Mouse (Mus musculus): ENCODE results near the gene Tuba3a.

The Tuba3a gene

DNA sequence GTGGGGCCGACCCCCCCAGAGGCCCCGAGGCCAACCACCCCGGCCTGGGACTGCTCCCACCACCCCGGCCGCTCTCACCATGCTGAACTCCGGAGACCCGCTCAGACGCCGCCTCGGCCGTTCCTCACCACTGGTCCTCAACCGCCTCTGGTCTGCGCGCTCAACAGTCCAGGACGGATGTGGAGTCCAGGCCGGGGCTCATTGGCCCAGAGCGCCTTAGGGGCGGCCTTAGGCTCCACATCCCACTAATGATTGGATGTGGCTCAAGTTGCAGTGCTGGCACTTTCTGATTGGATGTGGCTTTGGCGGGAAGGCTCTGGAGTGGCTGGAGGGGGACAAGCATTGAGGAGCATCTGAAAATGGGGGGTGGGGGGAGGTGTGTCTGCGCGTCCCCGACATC lies at the start of gene Tuba3a:
Gene Tuba3a (minus strand): TSS at position 153 of the 400 bp plus-strand sequence.
- no peak for DNase-seq

DNA sequence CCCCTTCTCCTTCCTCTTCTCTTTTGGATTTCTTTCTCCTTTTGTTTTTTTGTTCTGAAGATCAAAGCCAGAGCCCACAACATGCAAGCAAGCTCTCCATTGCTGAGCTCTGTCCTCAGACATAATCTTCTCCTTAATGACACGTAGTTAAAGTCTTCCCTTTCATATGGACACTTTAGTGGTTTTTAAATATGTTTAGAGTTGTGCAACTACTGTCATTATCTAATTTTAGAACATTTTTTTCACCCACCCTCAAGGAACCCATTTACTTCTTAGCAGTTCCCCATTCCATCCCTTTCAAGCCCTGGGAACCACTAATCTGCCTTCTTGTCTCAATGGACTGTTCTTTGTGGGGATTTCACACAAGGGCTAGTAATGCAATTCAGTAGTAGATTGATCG lies 48.5 kb upstream of the Tuba3a start:
- no peak for DNase-seq

DNA sequence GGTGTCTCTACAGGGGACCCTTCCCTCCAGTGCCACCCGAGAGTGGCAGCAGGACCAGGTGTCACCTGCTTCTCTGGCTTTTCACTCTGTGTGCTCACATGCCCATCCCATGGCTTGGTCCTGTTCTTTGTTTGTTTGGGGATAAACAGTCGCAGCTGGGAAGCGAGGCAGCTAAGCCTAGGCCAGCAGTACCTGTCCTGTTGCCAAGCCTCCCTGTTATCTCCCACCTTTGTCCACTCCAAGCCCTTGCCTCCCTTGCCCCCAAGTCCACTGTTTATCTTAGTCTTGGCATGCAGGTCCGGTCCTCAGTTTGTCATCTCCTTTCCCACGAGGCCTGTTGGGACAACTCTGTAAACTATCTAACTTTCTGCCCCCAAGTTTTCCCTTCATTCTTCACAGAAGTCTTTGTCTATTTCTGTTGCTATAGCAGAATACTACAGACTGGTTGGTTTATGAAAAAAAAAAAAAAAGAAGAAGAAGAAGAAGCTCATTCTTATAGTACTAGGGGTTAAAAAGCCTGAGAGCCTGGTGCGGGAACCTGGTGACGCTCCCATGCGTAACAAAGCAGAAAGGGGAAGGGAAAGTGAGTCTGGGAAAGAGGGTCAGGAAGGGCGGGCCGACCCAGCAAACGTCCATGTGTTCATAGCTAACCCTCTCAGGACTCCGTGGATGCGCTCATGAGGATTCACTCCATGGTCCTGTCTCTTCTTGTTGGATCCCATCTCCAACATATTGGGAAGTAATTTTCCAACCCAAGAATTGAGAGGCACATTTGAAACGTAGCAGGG lies 47.5 kb upstream of the Tuba3a start:
- DNase-seq = no peak

DNA sequence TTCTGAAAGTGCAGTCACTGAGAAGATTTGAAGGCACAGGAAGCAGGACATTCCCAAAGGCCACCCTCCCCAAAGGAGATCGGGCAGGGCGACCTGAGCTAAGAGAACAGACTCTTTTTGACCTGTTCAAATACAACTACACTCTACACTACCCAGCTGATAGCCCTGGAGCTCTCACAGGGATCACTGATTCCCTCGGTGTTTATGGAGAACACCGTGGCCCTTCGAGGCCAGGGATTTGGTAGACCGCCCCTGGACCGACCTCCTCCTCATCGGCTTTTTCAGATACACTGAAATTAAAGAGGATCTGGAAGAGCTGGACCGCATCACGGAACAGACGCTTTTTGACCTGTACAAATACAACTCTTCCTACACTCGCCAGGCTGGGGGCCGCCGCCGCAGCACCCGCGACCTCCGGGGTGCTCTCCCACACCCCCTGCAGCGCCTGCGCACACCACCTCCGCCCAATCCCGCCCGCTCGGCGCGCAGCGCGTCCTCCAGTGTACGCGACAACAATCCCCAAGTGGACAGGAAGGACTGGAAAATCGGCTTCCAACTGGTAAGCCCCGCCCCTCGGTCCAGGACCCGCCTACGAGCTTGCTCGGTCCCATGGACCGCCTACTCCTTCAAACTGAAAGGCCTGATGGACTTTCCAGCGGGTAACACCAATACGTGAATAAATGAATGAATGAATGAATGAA lies 44.9 kb upstream of the Tuba3a start:
- peak; percentile 97 for DNase-seq

DNA sequence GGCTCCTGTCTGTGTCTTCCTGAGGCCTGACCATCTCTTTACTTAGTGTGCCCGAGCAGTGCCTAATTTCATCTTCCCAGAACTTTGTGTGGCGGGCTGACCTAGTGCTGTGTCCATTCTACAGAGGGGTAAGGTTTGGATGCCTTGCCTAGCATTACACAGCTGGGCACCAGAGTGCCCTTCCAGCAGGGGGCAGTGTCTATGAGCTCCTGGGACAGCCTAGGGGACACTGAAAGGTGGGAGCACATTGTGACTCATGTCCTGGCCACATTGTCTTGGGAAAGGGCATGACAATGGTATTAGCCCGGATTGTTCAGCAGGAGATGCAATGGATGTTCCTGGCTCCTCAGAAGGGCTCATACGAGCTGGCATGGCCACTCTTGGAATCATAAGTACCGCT lies 42.4 kb upstream of the Tuba3a start:
- peak; percentile 66 for DNase-seq

DNA sequence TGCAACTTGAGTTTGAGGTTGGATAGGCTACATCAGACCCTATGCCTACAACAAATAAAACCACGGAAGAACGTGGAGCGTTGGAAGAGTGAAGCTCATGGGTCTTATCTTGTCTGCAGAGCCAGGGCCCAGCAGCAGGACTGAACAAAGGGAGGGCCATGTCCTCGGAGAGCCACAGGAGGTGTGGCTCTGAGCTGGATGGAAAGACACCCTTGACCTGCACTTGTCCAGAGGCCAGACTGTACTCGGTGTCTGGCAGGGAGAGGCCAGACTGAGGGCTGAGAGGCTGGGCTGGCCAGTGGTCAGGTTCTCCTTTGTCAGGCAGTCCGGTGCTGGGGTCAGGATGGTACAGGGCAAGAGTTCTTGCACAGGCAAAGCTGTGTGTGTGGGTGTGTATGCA lies 39.5 kb upstream of the Tuba3a start:
- no peak for DNase-seq

DNA sequence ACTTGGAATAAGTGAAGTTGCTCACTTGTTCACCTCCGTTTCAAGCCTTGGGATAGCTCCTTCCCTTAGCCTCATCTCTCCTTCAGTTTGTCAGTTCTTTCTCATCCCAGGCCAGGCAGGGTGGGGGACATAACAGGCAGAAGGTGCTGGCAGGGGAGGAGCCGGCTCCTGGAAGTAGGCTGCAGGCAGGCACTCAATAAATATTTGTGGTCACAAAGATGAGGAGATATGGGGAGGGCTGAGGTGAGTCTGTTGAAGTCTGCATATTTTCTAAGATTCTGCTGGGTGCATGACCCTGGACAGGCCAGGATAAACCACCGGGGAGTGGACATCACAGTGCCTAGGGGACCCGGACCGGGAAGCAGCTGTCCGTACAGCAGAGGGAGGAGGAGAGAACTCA lies 37.7 kb upstream of the Tuba3a start:
- no peak for DNase-seq

DNA sequence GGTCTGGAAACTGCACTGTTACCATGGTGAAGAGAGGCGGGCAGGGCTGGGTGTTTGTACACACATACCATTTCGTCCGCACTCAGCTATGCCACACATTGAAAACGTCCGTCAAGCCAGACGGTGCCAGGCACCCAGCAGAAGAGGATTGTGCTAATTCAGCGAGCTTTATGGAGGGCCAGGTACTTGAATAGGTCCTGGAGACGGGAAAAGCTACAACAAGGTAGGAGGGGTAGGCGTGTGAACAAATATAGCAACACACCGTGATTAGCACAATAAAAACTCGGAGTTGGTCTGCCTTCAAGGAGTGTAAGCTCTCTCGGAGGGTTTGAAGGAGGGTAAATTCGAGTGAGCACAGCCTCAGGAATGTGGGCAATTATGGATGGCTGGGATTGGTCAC lies 37.0 kb upstream of the Tuba3a start:
- no peak for DNase-seq

DNA sequence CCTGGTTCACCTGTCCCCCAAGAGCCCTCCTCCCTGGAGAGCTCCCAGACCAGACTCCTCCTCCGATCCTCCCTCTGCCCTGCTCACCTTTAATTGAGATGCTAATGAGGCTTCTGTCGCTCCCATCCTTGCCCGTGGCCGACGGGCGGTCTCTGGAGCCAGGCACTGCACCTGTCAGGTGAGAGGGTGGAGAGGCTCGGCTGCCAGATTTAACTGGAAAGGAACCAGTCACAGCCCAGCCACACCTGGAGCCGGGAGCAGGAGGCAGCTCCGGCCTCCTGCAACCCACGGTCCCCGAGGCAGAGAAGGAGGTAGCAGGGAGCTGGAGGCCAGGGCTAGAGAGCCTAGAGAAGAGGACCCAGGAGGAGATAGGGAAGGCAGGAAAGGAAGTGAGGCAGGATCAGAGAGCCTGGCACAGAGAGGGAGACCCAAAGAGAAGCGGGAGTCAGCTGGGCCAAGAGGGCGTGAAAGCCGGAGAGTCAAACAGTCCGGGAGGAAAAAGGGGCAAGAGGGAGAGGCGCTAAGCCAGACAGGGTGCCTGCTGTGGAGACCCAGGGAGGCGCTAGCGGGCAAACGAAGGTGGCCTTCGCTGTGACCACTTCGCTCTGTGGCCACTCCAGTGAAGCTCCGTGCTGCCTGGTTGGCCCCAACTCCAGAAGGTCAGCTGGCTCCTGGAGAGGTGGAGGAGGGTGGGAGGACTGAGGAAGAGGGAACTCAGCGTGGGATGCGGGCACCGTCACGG lies 35.4 kb upstream of the Tuba3a start:
- DNase-seq = peak; percentile 59

DNA sequence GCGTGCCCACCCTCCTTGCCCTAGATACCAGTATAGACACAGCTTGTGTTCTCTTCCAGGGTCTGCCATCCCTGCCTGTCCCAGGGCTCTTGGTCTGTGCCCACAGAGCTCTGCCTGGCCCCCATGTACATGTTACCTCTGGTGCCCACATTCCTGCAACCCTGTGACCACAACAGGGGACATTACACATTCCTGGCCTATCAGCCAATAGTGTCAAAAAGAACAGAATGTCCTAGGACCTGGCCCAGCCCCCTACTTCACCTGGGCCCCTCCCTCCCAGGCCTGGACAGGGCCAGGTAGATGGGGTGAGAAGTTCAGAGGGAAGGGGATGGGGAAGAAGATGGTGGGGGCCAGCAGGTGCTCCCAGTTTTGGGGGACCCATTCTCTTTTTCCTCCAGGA lies 34.5 kb upstream of the Tuba3a start, which contains the start of gene Scnn1a:
Gene Scnn1a (plus strand): TSS at position 337 of the 400 bp plus-strand sequence.
- DNase-seq = no peak

DNA sequence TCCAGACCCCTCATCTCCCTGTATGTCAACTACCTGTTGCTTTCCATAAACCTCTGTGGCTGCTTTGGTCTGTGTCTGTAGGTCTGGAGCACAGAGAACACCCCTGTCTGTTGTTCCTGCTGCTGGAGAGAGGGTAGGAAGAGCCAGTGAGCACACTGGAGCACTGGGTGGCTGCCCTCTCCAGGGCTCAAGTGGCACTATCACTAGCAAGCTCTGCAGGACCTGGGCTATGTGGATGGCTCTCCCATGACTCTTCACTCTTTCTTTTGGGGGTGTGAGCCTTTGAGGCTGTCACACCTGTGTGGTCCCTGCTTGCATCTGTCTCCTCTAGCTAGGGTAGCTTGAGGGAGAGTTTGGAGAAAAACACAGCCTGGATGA lies 34.1 kb upstream of the Tuba3a start:
- no peak for DNase-seq

DNA sequence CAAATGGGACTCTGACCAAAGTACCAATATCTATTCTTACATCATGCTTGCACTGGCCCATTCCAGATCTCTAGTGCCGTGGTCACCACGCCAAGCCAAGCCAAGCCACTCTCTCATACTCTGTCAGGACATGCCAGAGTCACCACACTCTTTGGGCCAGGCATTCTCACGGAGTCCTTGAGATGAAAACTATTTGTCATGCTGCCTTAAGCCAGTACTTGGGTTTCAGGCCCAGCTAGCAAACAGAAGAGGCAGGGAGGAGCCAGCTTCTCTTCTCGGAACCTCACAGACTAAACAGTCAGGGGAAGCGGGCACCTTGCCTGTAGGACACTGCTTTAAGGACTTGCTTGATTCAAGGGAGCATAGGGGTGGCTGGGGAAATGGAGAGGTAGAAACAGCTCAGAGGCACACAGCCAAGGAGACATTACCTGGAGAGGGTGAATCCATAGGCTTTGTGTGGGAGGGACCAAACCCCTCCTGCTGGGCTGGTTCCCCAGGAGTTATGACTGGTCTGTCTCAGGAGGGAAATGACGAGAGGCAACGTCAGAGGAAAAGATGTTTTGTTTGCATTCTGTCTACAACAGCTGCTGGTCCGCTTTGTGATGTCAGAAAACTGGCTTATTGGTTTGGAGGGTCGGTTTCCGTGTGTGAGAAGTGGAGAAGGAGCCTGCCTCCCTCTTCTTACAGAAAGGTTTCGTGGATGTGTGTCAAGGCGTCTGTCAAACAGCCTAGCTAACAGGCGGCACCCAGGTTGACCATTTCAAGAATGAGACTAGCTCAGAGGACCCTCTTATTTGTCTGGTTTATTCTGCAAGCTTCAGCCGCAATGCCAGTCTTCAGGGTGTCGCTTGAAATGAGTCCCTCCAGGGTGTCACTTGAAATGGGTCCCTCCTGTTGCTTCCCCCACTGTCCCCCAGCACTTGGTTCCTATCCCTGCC lies 33.4 kb upstream of the Tuba3a start:
- DNase-seq = no peak

DNA sequence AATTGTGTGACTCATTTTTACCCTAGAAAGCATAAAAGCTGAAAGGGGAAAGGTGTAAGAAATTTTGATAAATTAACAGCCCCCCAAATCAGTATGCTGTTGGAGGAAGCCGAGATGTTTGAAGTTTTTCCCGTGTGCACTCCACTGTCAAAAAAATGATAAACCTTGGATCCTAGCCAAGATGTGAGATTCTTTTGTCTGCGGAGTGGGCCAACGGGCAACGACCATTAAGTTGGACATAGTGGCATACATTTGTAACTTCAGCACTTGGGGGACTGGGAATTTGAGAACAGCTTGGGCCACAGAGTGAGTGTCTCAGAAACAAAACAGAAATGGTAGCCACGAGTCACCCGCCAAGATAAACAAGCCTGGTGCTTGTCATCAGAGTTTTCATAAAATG lies 31.2 kb upstream of the Tuba3a start:
- no peak for DNase-seq

DNA sequence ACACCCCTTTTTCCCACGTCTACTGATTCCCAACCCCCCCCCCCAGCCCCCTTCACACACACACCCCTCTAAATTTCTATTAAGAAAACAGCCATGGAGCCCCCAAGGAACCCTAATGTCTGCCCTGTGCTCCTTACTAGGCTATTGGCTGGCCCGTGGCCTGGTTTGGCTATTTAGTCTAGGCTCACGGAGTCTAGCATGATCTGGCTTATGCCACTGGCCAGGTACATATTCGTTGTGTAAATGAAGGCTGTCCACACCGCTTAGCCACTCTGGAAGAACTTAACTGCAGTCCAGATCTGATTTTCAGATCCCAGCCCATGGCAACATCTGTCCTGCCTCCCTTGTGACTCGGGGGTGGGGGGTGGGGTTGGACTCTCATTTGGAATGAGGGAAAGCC lies 28.9 kb upstream of the Tuba3a start:
- no peak for DNase-seq

DNA sequence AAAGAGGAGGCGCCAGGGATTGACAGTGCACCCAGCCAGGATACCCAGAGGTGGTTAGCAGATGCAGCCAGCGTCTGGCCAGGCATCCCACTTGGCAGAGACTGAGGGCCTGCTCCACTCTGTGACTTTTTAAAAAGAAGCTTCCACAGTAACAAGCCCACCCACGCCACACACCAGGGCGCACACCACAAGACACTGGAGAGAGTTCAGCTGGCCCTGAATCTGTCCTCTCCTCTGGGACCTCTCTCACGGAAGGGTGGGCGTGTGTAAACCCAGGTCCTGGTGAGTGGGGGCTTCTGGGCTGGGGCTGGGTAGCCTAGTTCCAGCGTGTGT lies 28.4 kb upstream of the Tuba3a start:
- no peak for DNase-seq

DNA sequence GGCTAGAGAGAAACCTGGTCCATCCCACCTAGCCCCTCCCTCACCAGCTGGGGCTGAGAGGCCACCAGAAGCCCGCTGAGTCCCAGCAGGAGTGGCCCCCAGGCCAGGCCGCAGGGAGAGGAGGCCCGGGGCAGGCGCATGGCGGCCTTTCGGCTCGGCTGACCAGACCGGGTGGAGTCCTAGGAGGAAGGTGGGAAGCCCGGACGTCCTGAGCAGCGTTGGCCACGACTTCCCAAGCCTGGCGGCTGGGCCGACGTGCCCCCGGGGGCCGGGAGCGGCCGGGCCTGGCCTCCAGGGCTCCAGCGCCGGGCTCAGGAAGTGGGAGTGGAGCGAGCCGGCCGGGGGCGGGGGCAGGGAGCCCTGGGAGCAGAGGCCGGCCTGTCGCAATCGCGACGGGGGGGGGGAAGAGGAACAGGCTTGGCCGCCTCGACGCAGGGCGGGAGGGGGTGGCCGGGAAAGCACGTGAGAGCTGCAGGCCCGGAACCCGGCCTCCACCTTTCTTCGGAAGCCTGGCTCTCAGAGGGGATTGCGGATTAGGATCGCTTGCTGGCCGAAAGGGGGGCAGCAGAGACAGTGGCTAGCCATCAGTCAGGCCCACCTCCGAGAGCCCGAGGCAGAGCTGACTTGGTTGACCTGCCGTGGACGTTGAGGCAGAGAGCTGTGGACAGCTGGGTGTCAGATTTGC lies 27.8 kb upstream of the Tuba3a start, which contains the start of gene Ltbr:
Gene Ltbr (minus strand): TSS at position 340 of the 685 bp plus-strand sequence.
- peak; percentile 97 for DNase-seq

DNA sequence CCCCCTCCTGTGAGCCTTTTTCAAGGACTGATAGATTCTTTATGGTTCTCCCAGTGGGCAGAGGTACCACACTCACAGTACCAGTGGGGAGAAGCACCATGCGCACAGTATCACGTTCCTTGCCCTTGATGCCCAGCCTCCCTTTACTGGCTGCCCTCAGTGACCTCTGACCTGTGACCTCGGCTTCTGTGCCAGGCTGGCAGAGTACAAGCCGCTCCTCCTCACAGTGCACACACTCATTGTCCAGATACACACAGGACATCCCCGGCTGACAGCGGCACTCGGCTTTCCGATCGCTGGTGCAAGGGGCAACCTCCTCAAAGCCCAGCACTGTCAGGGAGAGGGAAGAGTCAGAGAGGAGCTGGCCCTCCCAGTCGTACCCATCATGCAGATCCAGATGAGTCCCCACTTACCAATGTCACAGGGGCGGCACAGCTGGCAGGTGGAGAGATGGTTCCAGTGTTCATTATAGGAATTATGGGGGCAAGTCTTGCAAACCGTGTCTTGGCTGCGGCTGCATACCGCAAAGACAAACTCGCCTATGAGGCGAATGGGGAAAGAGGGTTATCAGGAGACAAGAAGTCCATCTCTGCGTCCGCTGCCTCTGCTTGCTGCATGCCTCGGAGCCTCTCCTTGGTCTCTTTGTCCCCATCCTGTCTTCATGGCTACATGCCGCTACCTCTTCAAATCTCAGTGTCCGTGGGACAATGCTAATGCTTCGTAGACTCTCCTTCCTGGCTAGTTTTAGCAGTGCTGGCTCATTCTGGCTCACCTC lies 26.9 kb upstream of the Tuba3a start:
- peak; percentile 59 for DNase-seq

DNA sequence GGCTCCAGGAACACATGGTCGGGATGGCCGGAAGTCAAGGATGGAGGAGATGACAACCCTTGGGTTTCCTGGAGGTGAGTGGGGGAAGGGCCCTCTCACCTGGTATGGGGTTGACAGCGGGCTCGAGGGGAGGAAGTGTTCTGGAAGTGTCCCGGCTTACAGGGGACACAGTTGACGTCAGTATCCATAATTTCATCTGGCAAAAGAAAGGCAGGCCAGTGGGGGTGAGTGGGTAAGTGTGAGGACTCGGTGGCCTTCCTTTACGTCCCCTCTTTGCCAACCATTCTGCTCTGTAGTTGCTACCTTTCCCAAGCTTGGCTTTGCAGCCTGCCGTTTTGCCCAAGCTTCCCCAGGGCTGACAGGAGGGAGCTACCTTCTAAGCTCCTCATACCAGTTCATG lies 26.3 kb upstream of the Tuba3a start:
- peak; percentile 20 for DNase-seq

DNA sequence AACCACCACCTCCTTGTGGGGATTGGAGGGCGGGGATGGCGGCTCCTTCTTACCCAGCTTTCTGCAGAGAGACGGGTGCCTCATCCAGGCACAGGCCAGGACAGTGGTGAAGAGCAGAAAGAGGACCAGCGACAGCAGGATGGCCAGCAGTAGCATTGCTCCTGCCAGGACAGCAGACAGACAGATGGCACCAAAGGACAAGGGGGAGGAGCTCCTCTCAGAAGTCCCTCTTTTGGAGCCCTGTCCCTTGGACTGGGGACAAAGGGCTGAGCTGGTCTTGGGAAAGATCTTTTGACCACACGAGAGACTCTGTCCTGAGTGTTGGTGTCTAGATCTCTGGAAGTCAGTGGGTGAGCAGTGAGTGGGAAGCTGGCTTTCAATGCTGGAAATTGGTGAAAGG lies 23.6 kb upstream of the Tuba3a start:
- no peak for DNase-seq

DNA sequence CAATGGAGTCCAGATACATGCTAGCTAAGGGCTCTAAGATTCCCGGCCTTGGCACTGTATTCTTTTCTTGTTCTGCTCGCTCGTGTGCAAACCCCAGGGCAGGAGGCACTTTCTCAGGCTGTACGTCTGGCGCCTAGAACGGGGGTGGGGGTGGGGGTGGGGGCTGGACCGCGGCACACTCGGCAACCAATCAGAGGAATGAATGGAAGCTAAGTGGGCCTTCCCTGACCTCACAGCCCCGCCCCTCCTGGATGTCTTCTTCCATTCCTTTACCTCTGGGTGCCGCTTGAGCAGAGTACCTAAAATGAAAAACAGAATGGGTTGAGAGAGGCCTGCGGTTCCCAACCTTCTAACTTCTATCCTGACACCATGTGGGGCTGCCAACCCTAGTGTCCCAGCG lies 23.1 kb upstream of the Tuba3a start:
- no peak for DNase-seq

DNA sequence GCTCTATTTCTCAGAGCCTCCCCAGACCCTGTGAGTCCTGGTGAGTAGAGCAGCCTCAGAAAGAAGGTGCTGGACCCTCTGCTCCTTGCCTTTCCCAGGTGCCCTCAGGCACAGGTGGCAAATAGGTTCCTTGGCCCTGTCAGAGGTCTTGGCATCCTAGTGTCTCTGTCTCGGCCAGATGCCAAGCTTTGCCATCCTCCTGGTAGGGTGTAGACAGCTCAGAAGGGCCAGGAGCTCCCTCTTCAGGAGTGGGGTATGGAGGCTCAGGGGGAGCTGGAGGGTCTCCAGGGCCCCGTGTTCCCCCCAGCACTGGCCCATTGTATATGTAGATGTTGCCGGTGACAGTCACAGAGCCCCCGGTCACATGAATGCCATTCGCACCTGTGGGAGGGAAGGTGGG lies 21.2 kb upstream of the Tuba3a start:
- no peak for DNase-seq
